Mouse (Mus musculus): Measurements from ENCODE around the gene Wasf1. TPM values are rescaled to one million over a fixed set of nuclear protein-coding genes. Genes with fewer than 3 reads are reported as not detected.

Wasf1 gene
- total RNA-seq, 1 experiment from 2014 or later = not detected

GRCm38 (mm10) chr10:40883644-40884278 is 486 bp downstream of the Wasf1 start:
- peak in 1 of 2 experiments; percentile 10; a peak in 1 of 4 replicates for ATAC-seq (replicated peaks in 1 of 2; ENCODE audit: insufficient read depth in 1 of 2, low FRiP score in 2 of 2, low TSS enrichment in 1 of 2, low read depth in 1 of 2, poor library complexity in 2 of 2, severe bottlenecking in 2 of 2)

- ATAC-seq (replicated peaks in 1 of 2; ENCODE audit: insufficient read depth in 1 of 2, low FRiP score in 2 of 2, low TSS enrichment in 1 of 2, low read depth in 1 of 2, poor library complexity in 2 of 2, severe bottlenecking in 2 of 2) = no peak
Observed at GRCm38 (mm10) chr10:40884279-40884806, 1.1 kb downstream of the Wasf1 start.

DNA sequence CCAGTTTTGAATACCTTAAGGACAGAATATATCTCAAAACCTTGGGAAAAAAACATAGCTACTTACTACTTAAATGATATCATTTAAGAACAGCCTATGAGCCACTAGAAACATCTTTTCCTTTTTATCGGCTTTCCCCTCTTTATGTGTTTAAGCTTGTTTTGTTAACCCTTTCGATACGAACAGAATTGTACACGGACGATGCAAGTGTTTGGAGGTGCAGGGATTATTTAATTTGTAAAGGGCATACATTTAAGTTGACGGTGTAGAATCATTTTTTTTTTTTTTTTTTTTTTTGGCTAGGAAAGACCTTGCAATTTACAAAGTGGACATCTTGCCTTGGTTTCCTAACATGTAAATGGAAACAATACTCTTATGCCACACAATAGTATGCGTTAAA is 2.2 kb downstream of the Wasf1 start:
- no peak for ATAC-seq (replicated peaks in 1 of 2; ENCODE audit: insufficient read depth in 1 of 2, low FRiP score in 2 of 2, low TSS enrichment in 1 of 2, low read depth in 1 of 2, poor library complexity in 2 of 2, severe bottlenecking in 2 of 2)

- no peak for ATAC-seq (replicated peaks in 1 of 2; ENCODE audit: insufficient read depth in 1 of 2, low FRiP score in 2 of 2, low TSS enrichment in 1 of 2, low read depth in 1 of 2, poor library complexity in 2 of 2, severe bottlenecking in 2 of 2)
Observed at GRCm38 (mm10) chr10:40887316-40887715, 4.0 kb downstream of the Wasf1 start.

DNA sequence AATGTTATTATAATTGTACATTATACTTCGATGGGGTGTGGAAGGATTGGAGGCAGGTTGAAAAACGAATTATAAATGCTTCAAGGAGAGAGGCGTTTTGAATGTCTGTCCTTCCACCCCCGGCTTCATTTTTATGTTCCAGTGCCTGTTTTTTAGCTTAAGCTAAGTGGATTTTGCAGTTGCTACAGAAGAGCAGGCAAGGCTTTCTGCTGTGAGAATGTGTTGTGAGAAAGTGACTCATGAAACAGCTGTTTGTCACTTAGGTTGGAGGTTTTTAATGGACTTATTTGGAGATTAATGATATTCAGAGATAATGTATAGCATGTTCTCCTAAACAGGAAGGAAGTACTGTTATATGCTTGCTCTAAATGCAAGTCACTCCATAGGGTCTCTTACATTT is 5.9 kb downstream of the Wasf1 start:
- ATAC-seq (replicated peaks in 1 of 2; ENCODE audit: insufficient read depth in 1 of 2, low FRiP score in 2 of 2, low TSS enrichment in 1 of 2, low read depth in 1 of 2, poor library complexity in 2 of 2, severe bottlenecking in 2 of 2) = no peak

GRCm38 (mm10) chr10:40895765-40896164 is 12.5 kb downstream of the Wasf1 start:
- no peak for ATAC-seq (replicated peaks in 1 of 2; ENCODE audit: insufficient read depth in 1 of 2, low FRiP score in 2 of 2, low TSS enrichment in 1 of 2, low read depth in 1 of 2, poor library complexity in 2 of 2, severe bottlenecking in 2 of 2)

DNA sequence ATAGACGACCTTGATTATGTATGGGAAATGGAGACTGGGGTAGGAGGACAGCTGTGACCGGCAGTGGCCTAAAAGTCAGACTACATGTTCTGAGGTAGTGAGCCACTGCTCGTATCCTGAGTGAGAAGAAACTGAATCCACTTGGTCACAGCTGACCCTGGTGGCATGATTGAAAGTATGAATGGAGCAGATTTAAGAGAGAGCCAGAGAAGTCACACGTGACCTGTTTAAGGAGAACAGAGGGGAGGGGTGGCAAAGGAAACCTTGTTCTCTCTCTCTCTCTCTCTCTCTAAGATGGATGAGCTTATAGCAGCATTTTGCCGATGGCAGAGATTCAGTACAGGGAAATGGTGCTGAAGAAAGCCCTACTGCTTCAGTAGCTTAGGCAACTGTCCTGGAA is 13.4 kb downstream of the Wasf1 start:
- no peak for ATAC-seq (replicated peaks in 1 of 2; ENCODE audit: insufficient read depth in 1 of 2, low FRiP score in 2 of 2, low TSS enrichment in 1 of 2, low read depth in 1 of 2, poor library complexity in 2 of 2, severe bottlenecking in 2 of 2)

- no peak for ATAC-seq (replicated peaks in 1 of 2; ENCODE audit: insufficient read depth in 1 of 2, low FRiP score in 2 of 2, low TSS enrichment in 1 of 2, low read depth in 1 of 2, poor library complexity in 2 of 2, severe bottlenecking in 2 of 2)
Observed at GRCm38 (mm10) chr10:40901786-40902185, 18.5 kb downstream of the Wasf1 start.

- no peak for ATAC-seq (replicated peaks in 1 of 2; ENCODE audit: insufficient read depth in 1 of 2, low FRiP score in 2 of 2, low TSS enrichment in 1 of 2, low read depth in 1 of 2, poor library complexity in 2 of 2, severe bottlenecking in 2 of 2)
Observed at GRCm38 (mm10) chr10:40906131-40906530, 22.9 kb downstream of the Wasf1 start.

DNA sequence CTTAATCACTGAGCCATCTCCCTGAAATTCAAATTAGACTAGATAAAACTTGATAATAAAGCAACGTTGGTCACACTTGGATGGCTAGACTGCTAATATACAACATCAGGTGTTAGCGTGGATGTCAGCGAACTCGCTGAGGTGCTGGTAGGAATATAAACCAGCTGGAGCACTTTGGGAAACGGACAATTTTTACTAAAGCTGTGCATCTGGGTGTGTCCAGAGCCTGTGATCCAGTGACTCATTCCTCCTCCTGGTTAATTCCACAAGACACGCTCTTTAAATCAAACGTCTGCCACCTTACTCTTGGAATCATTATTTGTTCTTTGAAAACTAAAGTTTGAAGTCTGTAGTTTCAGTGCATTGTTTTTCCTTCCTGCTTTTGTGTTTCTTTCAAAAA is 23.5 kb downstream of the Wasf1 start:
- ATAC-seq (replicated peaks in 1 of 2; ENCODE audit: insufficient read depth in 1 of 2, low FRiP score in 2 of 2, low TSS enrichment in 1 of 2, low read depth in 1 of 2, poor library complexity in 2 of 2, severe bottlenecking in 2 of 2) = no peak

GRCm38 (mm10) chr10:40908580-40908979 is 25.3 kb downstream of the Wasf1 start:
- ATAC-seq (replicated peaks in 1 of 2; ENCODE audit: insufficient read depth in 1 of 2, low FRiP score in 2 of 2, low TSS enrichment in 1 of 2, low read depth in 1 of 2, poor library complexity in 2 of 2, severe bottlenecking in 2 of 2) = no peak

DNA sequence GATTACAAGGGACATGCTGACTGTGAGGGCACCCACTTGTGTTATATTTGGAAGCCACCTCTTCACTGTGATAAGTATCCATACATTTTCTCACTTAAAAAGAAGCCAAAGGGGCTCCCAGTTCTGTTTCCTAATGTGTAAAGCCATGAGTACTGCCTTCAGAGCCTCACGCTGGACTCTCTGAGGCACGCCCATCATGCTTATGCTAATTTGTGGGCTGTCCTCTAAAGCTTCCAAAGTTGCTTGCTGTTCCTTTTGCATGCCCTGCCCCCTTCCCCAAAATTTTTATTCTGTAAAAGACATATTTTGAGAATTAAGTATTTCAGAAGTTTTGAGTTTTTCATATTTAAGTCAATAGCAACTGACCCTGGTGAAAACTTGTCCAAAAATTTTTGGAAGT is 27.5 kb downstream of the Wasf1 start:
- ATAC-seq (replicated peaks in 1 of 2; ENCODE audit: insufficient read depth in 1 of 2, low FRiP score in 2 of 2, low TSS enrichment in 1 of 2, low read depth in 1 of 2, poor library complexity in 2 of 2, severe bottlenecking in 2 of 2) = no peak

DNA sequence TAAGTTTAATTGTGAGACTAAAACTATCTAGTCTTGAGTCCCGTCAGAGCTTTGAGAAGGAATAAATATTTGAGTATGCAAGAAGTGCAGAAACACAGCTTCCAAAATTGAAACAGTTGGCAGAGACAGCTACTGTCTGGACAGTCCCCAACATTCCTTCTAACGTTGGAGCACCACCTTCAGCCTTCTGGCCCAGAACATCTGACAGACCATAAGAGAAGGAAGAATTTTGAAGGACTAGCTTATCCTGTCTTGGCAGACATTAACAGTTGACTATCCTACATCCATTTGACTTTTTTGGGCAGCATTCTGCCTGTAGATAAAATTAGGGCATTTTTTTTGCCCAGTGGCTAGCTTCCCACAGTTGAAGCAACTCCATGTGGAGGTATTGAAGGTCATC is 32.0 kb downstream of the Wasf1 start:
- no peak for ATAC-seq (replicated peaks in 1 of 2; ENCODE audit: insufficient read depth in 1 of 2, low FRiP score in 2 of 2, low TSS enrichment in 1 of 2, low read depth in 1 of 2, poor library complexity in 2 of 2, severe bottlenecking in 2 of 2)

- no peak for ATAC-seq (replicated peaks in 1 of 2; ENCODE audit: insufficient read depth in 1 of 2, low FRiP score in 2 of 2, low TSS enrichment in 1 of 2, low read depth in 1 of 2, poor library complexity in 2 of 2, severe bottlenecking in 2 of 2)
Observed at GRCm38 (mm10) chr10:40918669-40919440, 35.6 kb downstream of the Wasf1 start.

GRCm38 (mm10) chr10:40919464-40919863 is 36.2 kb downstream of the Wasf1 start:
- no peak for ATAC-seq (replicated peaks in 1 of 2; ENCODE audit: insufficient read depth in 1 of 2, low FRiP score in 2 of 2, low TSS enrichment in 1 of 2, low read depth in 1 of 2, poor library complexity in 2 of 2, severe bottlenecking in 2 of 2)

DNA sequence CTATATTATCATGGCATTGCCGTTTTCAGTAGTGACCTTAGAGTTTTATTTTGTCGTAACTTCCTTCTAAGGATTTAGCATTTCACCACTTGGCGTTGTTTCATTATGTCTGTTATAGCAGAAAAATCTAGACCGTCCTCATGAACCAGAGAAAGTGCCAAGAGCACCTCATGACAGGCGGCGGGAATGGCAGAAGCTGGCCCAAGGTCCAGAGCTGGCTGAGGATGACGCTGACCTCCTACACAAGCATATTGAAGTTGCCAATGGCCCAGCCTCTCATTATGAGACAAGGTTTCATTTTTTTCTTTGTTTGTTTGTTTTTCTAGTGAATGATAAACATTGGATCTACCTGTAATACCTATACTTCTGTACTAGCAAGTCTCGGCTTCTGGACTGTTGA is 49.7 kb downstream of the Wasf1 start:
- ATAC-seq (replicated peaks in 1 of 2; ENCODE audit: insufficient read depth in 1 of 2, low FRiP score in 2 of 2, low TSS enrichment in 1 of 2, low read depth in 1 of 2, poor library complexity in 2 of 2, severe bottlenecking in 2 of 2) = no peak

- ATAC-seq (replicated peaks in 1 of 2; ENCODE audit: insufficient read depth in 1 of 2, low FRiP score in 2 of 2, low TSS enrichment in 1 of 2, low read depth in 1 of 2, poor library complexity in 2 of 2, severe bottlenecking in 2 of 2) = no peak
Observed at GRCm38 (mm10) chr10:40936160-40936726, 53.0 kb downstream of the Wasf1 start.

- ATAC-seq (replicated peaks in 1 of 2; ENCODE audit: insufficient read depth in 1 of 2, low FRiP score in 2 of 2, low TSS enrichment in 1 of 2, low read depth in 1 of 2, poor library complexity in 2 of 2, severe bottlenecking in 2 of 2) = no peak
Observed at GRCm38 (mm10) chr10:40937569-40937968, 54.3 kb downstream of the Wasf1 start.

Data from hematopoietic stem cell, adult 5-6 weeks (primary cell).